Mouse (Mus musculus): ENCODE measurements around the gene Neu2.

Neu2 gene

GRCm38 (mm10) chr1:87620693-87621092 is 111.0 kb downstream of the Neu2 start:
- no peak for DNase-seq

DNA sequence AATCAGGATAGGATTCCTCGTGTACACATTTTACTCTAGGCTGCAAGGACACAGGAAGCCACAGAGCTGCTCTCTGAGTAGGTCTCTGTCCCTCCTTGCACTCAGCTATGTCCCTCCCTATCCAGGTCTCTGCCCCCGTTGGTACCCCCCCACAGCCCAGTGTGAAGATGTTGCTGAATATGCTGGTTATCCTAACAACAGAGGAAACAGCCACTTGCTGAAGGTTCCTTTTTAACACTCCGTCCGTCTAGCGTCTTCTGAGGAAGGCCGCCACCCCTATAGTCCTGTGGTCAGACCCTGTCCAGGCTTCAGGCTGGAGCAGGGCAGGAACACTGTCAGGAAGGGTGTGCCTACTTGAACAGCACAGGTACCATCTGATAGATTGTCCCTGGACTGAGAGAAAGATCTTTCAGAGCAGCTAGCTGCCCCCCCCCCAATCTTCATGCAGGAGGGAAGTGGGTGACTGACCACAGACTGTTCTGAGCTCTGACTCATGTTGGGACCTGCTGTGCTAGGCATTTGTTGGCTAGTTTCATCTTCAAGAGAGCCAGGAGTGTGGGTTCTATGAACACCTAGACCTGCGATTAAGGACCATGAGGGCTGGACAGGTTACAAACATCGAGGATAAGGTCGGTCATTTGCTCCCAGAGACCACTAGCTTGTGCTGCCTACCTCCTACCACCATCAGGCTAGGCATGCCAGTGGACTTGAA is 111.6 kb downstream of the Neu2 start:
- DNase-seq: no peak

- peak; percentile 24 for DNase-seq
Measured at GRCm38 (mm10) chr1:87621858-87622279, 112.2 kb downstream of the Neu2 start.

GRCm38 (mm10) chr1:87623977-87624666 is 114.4 kb downstream of the Neu2 start:
- no peak for DNase-seq

GRCm38 (mm10) chr1:87624826-87625225 is 115.1 kb downstream of the Neu2 start:
- DNase-seq: no peak

GRCm38 (mm10) chr1:87625254-87626025 is 115.8 kb downstream of the Neu2 start:
- DNase-seq: no peak

GRCm38 (mm10) chr1:87626344-87626743 is 116.7 kb downstream of the Neu2 start:
- DNase-seq: peak; percentile 63

- no peak for DNase-seq
Measured at GRCm38 (mm10) chr1:87628085-87628484, 118.4 kb downstream of the Neu2 start.

- DNase-seq: no peak
Measured at GRCm38 (mm10) chr1:87631584-87631983, 121.9 kb downstream of the Neu2 start.

GRCm38 (mm10) chr1:87632163-87632562 is 122.5 kb downstream of the Neu2 start:
- no peak for DNase-seq

GRCm38 (mm10) chr1:87636716-87637117 is 127.0 kb downstream of the Neu2 start:
- no peak for DNase-seq

GRCm38 (mm10) chr1:87637121-87637877 is 127.6 kb downstream of the Neu2 start:
- DNase-seq: no peak

DNA sequence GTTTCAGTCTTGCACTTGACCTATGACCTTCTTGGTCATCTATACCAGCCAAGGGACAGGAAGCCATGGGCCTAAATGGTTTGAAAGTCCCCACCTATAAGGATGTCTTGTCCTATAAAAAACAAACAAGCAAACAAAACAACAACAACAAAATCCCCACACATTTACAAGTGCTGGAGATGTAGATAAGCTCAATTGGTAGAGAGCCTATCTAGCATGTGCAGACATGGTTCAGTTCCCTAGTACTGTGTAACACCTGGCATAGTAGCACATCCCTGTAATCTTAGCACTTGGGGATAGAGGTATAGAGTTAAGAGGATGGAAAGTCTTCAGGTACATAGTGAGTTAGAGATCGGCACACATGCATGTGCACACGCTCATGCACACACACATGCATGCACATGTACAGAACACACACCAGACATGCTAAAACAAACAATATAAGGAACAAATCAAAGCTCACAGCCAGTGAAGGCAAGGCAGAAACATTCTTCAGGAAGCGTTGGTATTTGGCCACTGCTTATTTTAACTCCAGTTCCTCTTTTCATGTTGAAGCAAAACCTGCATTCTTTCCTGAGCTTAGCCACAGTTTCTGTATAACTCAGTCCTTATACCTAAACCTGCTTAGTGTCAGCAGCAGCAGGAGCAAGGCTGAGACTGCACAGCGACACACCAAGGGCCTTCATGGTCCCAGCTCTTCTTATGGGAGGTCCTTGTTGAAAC is 128.3 kb downstream of the Neu2 start:
- no peak for DNase-seq

DNA sequence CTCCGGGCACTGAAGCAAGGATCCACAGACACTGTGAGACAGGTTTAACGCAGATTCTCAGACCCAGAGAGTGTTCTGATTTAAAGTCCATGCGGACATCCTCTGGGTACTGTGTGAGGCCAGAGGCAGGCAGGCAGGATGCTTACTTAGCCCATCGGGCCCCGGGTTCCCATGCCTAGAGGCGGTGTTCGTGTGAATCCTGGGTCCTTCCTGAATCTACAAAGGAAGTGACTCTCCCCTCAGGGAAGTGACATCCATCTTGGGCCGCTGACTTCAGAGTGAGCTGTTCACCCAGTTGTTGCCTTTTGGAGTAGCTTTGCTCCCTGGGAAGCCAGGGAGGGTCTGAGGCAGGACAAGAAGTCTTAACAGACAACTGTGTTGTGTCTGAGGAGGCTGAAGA is 130.0 kb downstream of the Neu2 start:
- DNase-seq: peak; percentile 35

- peak; percentile 68 for DNase-seq
Measured at GRCm38 (mm10) chr1:87640165-87640661, 130.5 kb downstream of the Neu2 start.

DNA sequence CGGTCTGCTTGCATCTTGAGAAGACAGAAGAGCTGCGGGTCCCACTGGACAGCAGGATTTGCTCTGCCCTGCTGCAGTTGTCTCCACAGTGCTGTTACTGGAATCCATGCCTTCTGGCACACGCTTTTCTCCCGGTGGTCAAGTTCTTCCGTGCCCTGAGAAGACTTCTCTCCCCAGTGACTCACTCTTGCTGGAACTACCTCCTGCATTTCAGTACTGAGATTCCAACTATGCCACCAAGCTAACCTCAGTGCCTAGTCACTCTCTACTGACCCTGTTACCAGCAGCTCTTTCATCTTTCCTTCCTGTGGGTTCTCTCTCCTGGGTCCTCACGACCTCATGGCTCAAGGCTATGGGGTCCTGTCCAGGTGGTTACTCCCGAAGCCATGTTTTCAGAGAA is 133.3 kb downstream of the Neu2 start:
- no peak for DNase-seq

GRCm38 (mm10) chr1:87645041-87645440 is 135.4 kb downstream of the Neu2 start:
- DNase-seq: peak; percentile 73

DNA sequence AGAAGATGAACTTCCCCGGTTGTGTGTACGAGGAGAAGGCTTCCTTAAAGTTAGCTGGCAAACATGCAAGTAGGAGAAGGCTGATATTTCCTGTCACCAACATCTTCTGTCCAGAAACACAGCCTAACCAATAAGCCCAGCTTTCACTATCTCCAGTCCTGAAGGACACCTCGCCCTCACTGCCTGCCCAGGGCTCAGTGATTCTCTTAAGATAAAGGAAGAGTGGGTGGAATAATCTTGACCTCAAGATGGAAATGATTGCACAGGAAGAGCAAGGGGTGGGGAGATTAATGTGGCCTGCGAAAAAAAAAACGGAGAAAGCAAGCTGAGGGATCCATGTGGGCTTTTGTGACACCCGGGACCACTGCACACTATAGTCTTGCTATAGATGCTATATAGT is 136.1 kb downstream of the Neu2 start:
- no peak for DNase-seq
